14 mouse cellular contexts compared by ENCODE assay signal in the genomic region with DNA sequence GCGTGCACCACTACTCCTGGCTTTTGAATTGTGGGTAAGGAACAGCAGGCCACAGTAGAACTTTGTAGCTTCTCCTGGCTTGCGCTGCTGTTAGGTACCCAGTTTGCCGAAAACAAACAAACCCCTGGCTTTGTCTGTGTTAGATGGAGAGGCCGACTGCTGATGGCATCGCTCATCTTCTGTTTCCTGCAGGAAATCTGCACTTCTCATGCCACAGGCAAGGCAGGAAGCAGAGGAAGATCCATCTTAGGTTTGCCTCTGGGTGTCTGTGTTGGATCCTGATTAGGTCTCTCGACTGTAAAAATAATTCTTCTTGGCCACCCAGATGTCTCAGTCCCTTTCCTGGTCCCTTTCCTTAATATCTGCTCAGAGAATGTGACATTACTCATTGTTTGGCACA. TPM values are rescaled to one million over a fixed set of nuclear protein-coding genes. Genes with fewer than 3 reads are reported as not detected.
A peak's percentile ranks its signal among the peaks of the same experiment; 100 is the strongest.
DNase-seq lines count a peak whose midpoint lies in the region; ATAC-seq lines count a peak whose summit lies in the region.
"Had no signal": no experiment of that assay in that cellular context is flagged by ENCODE, and none has a peak within 500 bp of the region (broad histone marks: within the 10 kb centered on the region; RNA-seq: fewer than 3 reads in every experiment).

No protein-coding gene starts in this region.

- ATAC-seq in hindbrain, embryonic 13.5 days (ENCODE audit: low FRiP score): no peak
- ATAC-seq in hindbrain, embryonic 12.5 days (ENCODE audit: low FRiP score): no peak
- ATAC-seq in hindbrain, embryonic 15.5 days (ENCODE audit: low FRiP score, low read depth): no peak
- ATAC-seq in lung, embryonic 16.5 days (ENCODE audit: low read depth): no peak
- no peak for ATAC-seq in heart, embryonic 11.5 days (replicated peaks; ENCODE audit: insufficient number of reproducible peaks, low FRiP score, low TSS enrichment)
- ATAC-seq: Patski had no signal

- no peak overlapping the region for H3K4me2 ChIP-seq in hindbrain, embryonic 13.5 days
- H3K4me2 ChIP-seq in hindbrain, embryonic 12.5 days (replicated peaks): no peak overlapping the region
- no peak overlapping the region for H3K4me2 ChIP-seq in hindbrain, embryonic 15.5 days
- no peak overlapping the region for H3K4me2 ChIP-seq in lung, embryonic 16.5 days (ENCODE audit: low read depth, low read length)
- H3K4me2 ChIP-seq in heart, embryonic 11.5 days: no peak overlapping the region
- H3K4me2 ChIP-seq: liver, embryonic 11.5 days had no signal

- no peak overlapping the region for H3K4me3 ChIP-seq in hindbrain, embryonic 13.5 days
- no peak overlapping the region for H3K4me3 ChIP-seq in hindbrain, embryonic 12.5 days
- H3K4me3 ChIP-seq in hindbrain, embryonic 15.5 days: no peak overlapping the region
- H3K4me3 ChIP-seq in lung, embryonic 16.5 days (ENCODE audit: low read length): no peak overlapping the region
- H3K4me3 ChIP-seq in heart, embryonic 11.5 days (ENCODE audit: low read depth, low read length): no peak overlapping the region

- WGBS in hindbrain, embryonic 13.5 days: 68% methylated on average over 6 of the region's 6 CpGs
- 68% methylated on average over 6 of the region's 6 CpGs for WGBS in hindbrain, embryonic 12.5 days
- WGBS in hindbrain, embryonic 15.5 days: 63% methylated on average over 6 of the region's 6 CpGs
- WGBS in lung, embryonic 16.5 days: 41% methylated on average over 6 of the region's 6 CpGs
- 46% methylated on average over 6 of the region's 6 CpGs for WGBS in heart, embryonic 11.5 days (ENCODE audit: insufficient replicate concordance)

- peaks cover 49% of the 10 kb centered on the region for H3K4me1 ChIP-seq in hindbrain, embryonic 13.5 days (replicated peaks)
- peaks cover 49% of the 10 kb centered on the region for H3K4me1 ChIP-seq in hindbrain, embryonic 12.5 days
- peaks cover 40% of the 10 kb centered on the region for H3K4me1 ChIP-seq in hindbrain, embryonic 15.5 days (replicated peaks)
- H3K4me1 ChIP-seq in lung, embryonic 16.5 days (replicated peaks; ENCODE audit: control insufficient read depth, insufficient read depth, low read length): peaks cover 50% of the 10 kb centered on the region
- H3K4me1 ChIP-seq in heart, embryonic 11.5 days (ENCODE audit: control insufficient read depth, insufficient read depth, low read length): peaks cover 15% of the 10 kb centered on the region

- no peaks in the 10 kb centered on the region for H3K27me3 ChIP-seq in hindbrain, embryonic 13.5 days
- H3K27me3 ChIP-seq in hindbrain, embryonic 12.5 days: no peaks in the 10 kb centered on the region
- H3K27me3 ChIP-seq in hindbrain, embryonic 15.5 days: no peaks in the 10 kb centered on the region
- no peaks in the 10 kb centered on the region for H3K27me3 ChIP-seq in lung, embryonic 16.5 days (ENCODE audit: control insufficient read depth, insufficient read depth, low read depth, low read length)
- peaks cover 5% of the 10 kb centered on the region; the same call in 1 of the 2 replicates for H3K27me3 ChIP-seq in heart, embryonic 11.5 days (ENCODE audit: control insufficient read depth, insufficient read depth, low read length)
- H3K27me3 ChIP-seq: Patski had no signal

- DNase-seq in adrenal gland, adult (ENCODE audit: inconsistent age in 2 of 2, low spot score in 1 of 2): peak; percentile 33 to 65
- no peak for DNase-seq in adrenal gland, postnatal 25 days
- no peak for DNase-seq in spleen, postnatal 4 days (ENCODE audit: low spot score in 2 of 2)
- DNase-seq: cerebellum, adult 11 months; retina, postnatal 1 day; spleen, adult 18-20 months had no signal

- H3K9me3 ChIP-seq in hindbrain, embryonic 13.5 days: no peaks in the 10 kb centered on the region
- no peaks in the 10 kb centered on the region for H3K9me3 ChIP-seq in hindbrain, embryonic 12.5 days (replicated peaks)
- H3K9me3 ChIP-seq in hindbrain, embryonic 15.5 days: no peaks in the 10 kb centered on the region
- no peaks in the 10 kb centered on the region for H3K9me3 ChIP-seq in lung, embryonic 16.5 days (ENCODE audit: control insufficient read depth, low read length)
- no peaks in the 10 kb centered on the region for H3K9me3 ChIP-seq in heart, embryonic 11.5 days (replicated peaks; ENCODE audit: control insufficient read depth, low read length)

- H3K36me3 ChIP-seq in hindbrain, embryonic 13.5 days: no peaks in the 10 kb centered on the region
- no peaks in the 10 kb centered on the region for H3K36me3 ChIP-seq in hindbrain, embryonic 12.5 days
- no peaks in the 10 kb centered on the region for H3K36me3 ChIP-seq in hindbrain, embryonic 15.5 days
- no peaks in the 10 kb centered on the region for H3K36me3 ChIP-seq in lung, embryonic 16.5 days (ENCODE audit: control insufficient read depth, insufficient read depth, low read length)
- H3K36me3 ChIP-seq in heart, embryonic 11.5 days (ENCODE audit: control insufficient read depth, insufficient read depth, low read length): no peaks in the 10 kb centered on the region

- H3K9ac ChIP-seq in hindbrain, embryonic 13.5 days: no peak overlapping the region
- H3K9ac ChIP-seq in hindbrain, embryonic 12.5 days: no peak overlapping the region
- no peak overlapping the region for H3K9ac ChIP-seq in hindbrain, embryonic 15.5 days
- no peak overlapping the region for H3K9ac ChIP-seq in lung, embryonic 16.5 days (ENCODE audit: low read length)
- no peak overlapping the region for H3K9ac ChIP-seq in heart, embryonic 11.5 days (ENCODE audit: low read depth, low read length)

- peak overlapping the region; percentile 78 for H3K27ac ChIP-seq in hindbrain, embryonic 13.5 days
- H3K27ac ChIP-seq in hindbrain, embryonic 12.5 days: no peak overlapping the region
- H3K27ac ChIP-seq in hindbrain, embryonic 15.5 days (replicated peaks): peak overlapping the region; percentile 67
- H3K27ac ChIP-seq in lung, embryonic 16.5 days (ENCODE audit: low read length): peak overlapping the region; percentile 52
- no peak overlapping the region for H3K27ac ChIP-seq in heart, embryonic 11.5 days (ENCODE audit: low read depth, low read length)

RNA-seq across cellular contexts. Expression of a gene that starts 51.7 kb away (rescaled TPM):
- 83.8 and 127 TPM in 2 replicates for total RNA-seq in adrenal gland, postnatal 25 days (2021)
- 49.0 and 52.0 TPM in 2 replicates for polyA plus RNA-seq in hindbrain, embryonic 13.5 days (2015; fragmentation: Nextera tagmentation; extraction: Ambion mirVana)
- 64.0 and 64.9 TPM in 2 replicates for polyA plus RNA-seq in hindbrain, embryonic 12.5 days (2016; fragmentation: Nextera tagmentation; extraction: Ambion mirVana)
- 49.3 and 50.7 TPM in 2 replicates for polyA plus RNA-seq in hindbrain, embryonic 15.5 days (2015; fragmentation: Nextera tagmentation; extraction: Ambion mirVana)
- 97.4 and 109 TPM in 2 replicates for polyA plus RNA-seq in lung, embryonic 16.5 days (2015; fragmentation: Nextera tagmentation; extraction: Ambion mirVana)
- 28.2 and 32.8 TPM in 2 replicates for polyA plus RNA-seq in heart, embryonic 11.5 days (2014; fragmentation: Nextera tagmentation; extraction: Ambion mirVana)
- total RNA-seq: granulocyte monocyte progenitor cell, adult 5-6 weeks had no signal

Comparison
In these comparisons a context has a peak if more than half of its experiments do, and no peak if none do; other contexts are left out.
1. DNase-seq: peak in adrenal gland, adult (2 of 2); none in adrenal gland, postnatal 25 days (single experiment) and spleen, postnatal 4 days (0 of 2).
2. H3K27ac ChIP-seq: peak in hindbrain, embryonic 13.5 days (single experiment), hindbrain, embryonic 15.5 days (single experiment) and lung, embryonic 16.5 days (single experiment); none in hindbrain, embryonic 12.5 days (single experiment) and heart, embryonic 11.5 days (single experiment).